Mouse (Mus musculus) brown adipose tissue, adult 24 weeks (tissue): ENCODE results near the gene Pnpla7. TPM values are rescaled to one million over a fixed set of nuclear protein-coding genes. Genes with fewer than 3 reads are reported as not detected.

Experiments used
- H3K27ac ChIP-seq: fragments of 200-500 bp; replicated peaks from 2 replicates; pipeline ENCODE4 v1.5.1; 2012; ENCODE audit warnings: low read depth, mild to moderate bottlenecking, low read length
- H3K4me1 ChIP-seq: fragments of 200-500 bp; 2 replicates; pipeline ENCODE4 v1.6.1; 2012; ENCODE audit warnings: low read length, mixed read lengths; ENCODE audit not compliant: control insufficient read depth, insufficient read depth, insufficient read length
- H3K4me3 ChIP-seq: fragments of 200-500 bp; 2 replicates; pipeline ENCODE4 v1.5.1; 2012; ENCODE audit warnings: low read depth, mild to moderate bottlenecking, low read length, moderate library complexity; ENCODE audit not compliant: insufficient read depth
- polyA plus RNA-seq: library from polyadenylated mRNA; stranded (reverse); fragments of >200 nt; gene quantifications from 2 replicates; pipeline ENCODE4 v1.2.4, GENCODE M21; 2012; ENCODE audit not compliant: missing spikeins, insufficient read depth, insufficient read length

Gene Pnpla7
- polyA plus RNA-seq, 1 experiment: 12.2 TPM

DNA sequence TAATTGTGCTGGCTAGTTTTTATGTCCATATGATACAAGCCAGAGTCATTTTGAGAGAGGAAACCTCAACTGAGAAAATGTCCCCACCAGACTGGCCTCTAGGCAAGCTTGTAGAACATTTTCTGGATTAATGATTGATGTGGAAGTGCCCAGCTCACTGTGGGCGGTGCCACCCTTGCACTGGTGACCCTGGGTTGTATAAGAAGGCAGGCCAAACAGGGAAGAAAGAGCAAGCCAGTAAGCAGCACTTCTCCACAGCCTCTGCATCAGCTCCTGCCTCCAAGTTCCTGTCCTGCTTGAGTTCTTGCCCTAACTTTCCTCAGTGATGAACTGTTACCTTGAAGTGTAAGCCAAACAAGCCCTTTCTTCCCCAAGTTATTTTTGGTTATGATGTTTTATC is 103.1 kb downstream of the Pnpla7 start:
- Histone ChIP-seq H3K27ac (no peak overlapping the region), H3K4me3 (no peak overlapping the region)

DNA sequence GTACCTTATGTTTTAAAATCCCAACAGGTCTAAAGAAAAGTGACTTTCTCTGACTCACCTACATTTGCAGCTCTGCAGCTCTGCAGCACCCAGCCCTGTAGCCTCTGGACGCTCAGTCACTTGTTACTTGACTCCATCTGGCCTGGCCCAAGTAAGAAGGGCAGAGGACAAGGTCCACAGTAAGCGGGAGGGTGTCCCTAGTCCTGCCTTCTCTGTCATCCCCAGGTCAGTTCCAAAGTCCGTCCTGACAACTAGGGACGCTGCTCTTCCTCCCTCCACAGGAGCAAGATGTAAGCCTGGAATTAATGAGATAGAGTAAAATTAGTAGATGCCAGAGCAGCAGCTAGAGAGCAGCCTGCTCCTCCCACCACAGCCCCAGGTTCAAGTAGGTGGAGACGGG is 104.2 kb downstream of the Pnpla7 start, which contains the start of gene Entpd8:
Gene Entpd8, plus strand, starts transcription at position 229 of the 400 bp plus-strand sequence.
- H3K4me3 ChIP-seq: no peak within 1 kb of the TSS
- H3K4me1 ChIP-seq: no peaks in the 10 kb centered on the region
- no peak within 1 kb of the TSS for H3K27ac ChIP-seq

More for the DNA sequence above, 103.1 kb downstream of the Pnpla7 start:
- H3K4me1 ChIP-seq: no peaks in the 10 kb centered on the region

GRCm38 (mm10) chr2:25083697-25084096 is 107.9 kb downstream of the Pnpla7 start:
- Histone ChIP-seq H3K4me3 (no peak overlapping the region), H3K4me1 (no peaks in the 10 kb centered on the region)

DNA sequence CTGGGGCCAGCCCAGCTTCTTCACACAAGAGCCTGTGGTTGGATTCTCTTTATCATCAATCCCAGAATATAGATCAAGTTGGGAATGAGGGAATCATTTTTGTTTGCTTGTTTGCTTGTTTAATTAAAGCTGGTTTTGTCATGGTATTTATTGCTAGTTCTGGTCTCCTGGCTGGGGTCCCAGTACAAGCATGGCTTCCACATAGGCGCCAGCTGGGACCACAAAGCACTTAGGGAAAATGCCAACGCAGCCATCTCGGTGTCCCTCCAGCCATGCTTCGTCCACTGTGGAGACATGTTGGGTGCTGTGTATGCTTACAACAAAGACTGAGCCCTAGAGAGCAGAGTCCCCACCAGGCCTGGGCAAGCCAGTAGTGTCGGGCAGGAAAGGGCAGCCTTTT is 109.7 kb downstream of the Pnpla7 start:
- Histone ChIP-seq H3K4me1 (no peaks in the 10 kb centered on the region), H3K27ac (no peak overlapping the region), H3K4me3 (no peak overlapping the region)

More at GRCm38 (mm10) chr2:25083697-25084096, 107.9 kb downstream of the Pnpla7 start:
- no peak overlapping the region for H3K27ac ChIP-seq

DNA sequence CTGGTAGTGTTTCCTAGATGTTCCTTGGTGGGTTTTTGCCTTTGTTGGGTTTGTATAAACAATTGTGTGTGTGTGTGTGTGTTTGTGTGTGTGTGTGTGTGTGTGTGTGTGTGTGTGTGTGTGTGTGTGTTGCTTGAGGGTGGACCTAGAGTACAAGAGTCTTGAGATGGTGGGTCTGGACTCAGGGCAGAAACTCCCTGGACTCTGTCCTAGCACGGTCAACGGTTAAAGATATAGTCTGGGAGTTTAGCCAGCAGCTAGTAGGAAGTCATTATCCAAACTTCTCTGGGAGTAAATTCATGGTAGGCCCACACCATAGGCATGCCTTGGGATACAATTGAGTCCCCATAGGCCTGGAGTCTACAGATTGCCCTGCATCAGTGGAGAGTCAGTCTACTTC is 112.0 kb downstream of the Pnpla7 start:
- Histone ChIP-seq H3K27ac (no peak overlapping the region), H3K4me3 (no peak overlapping the region), H3K4me1 (no peaks in the 10 kb centered on the region)

GRCm38 (mm10) chr2:25088636-25089035 is 112.8 kb downstream of the Pnpla7 start:
- Histone ChIP-seq H3K4me3 (no peak overlapping the region), H3K4me1 (no peaks in the 10 kb centered on the region), H3K27ac (no peak overlapping the region)

DNA sequence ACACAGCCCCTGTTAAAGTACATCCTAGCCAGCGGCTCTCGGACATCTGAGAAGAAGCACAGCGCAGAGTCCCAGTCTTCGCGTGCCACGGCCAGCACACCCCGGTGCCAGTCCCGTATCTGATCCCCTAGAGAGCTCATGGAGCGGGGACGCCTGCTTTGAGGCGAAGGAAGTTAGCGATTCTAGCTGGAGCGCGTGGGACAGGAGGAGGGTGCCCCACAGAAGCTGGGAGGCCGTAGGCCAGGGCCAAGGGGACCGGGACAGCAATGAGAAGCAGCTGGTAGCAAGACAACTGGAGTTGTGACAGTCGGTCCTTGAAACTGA is 118.9 kb downstream of the Pnpla7 start:
- Histone ChIP-seq H3K4me1 (no peaks in the 10 kb centered on the region), H3K4me3 (no peak overlapping the region), H3K27ac (no peak overlapping the region)

DNA sequence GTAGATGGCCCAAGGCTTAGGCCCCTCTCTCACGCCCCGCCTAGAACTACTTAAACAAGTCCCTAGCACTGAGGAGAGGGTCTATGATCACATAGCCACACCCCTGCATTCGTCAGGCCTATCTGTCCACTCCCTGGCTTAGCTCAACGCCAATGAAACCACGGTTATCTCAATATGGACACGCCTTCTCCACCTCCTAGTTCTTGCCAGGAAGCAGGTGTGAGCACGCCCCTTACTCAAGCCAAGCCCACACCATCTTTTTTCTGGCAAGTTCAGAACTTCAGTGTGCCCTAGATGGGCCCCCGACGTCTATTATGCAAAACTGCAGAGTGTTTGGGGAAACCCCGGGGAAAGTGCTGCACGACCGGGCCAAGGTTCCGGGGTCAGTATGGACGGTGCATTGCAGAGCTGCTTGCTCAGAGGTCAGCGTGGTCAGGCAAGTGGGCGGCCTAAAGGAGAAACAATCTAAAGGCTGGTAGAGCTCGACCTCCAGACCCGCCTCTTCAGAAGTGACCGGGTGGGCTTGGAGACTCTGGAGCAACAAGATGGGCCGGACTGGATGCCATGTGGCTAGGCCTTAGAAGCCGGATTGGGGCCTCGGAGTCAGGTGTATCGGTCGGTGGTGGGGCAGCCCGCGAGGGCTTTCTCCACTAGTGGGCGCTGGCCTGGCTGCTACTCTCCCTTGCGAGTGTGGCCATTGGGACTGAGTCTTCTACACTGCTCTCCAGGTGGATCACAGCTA is 119.4 kb downstream of the Pnpla7 start, which contains the start of gene Noxa1:
Gene Noxa1, minus strand, starts transcription at position 41 of the 742 bp plus-strand sequence.
- H3K4me3 ChIP-seq: no peak within 1 kb of the TSS
- H3K27ac ChIP-seq: no peak within 1 kb of the TSS
- H3K4me1 ChIP-seq: no peaks in the 10 kb centered on the region

DNA sequence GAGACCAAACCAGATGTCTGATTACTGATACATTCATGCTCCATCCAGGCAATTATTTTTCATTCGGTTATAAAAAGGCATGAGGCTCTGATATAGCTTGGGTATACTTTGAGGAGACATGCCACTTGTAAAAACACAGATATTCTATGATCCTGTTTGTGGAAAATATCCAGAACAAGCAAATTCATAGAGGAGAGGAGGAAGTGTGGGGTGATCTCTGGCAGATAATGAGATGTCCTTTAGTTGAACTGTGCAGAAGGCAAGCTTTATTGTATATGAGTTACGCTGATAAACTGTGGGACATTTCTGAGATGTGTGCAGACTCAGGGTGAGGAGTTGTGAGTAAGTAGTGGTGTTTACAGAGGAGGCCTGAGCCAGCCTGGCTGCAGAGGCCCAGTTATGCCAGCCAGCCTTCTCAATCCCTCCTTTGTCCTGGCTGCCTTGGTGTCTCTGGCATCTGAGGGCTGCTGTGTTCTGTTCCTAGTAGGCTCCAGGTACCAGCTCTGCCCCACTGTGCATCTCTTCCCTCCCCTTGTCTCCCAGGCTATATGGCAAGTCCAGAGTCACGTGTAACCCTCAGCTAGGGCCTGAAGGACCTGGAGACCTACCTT is 122.3 kb downstream of the Pnpla7 start:
- no peak overlapping the region for H3K27ac ChIP-seq
- H3K4me3 ChIP-seq: no peak overlapping the region
- no peaks in the 10 kb centered on the region for H3K4me1 ChIP-seq

GRCm38 (mm10) chr2:25098956-25099355 is 123.1 kb downstream of the Pnpla7 start:
- Histone ChIP-seq H3K4me1 (no peaks in the 10 kb centered on the region), H3K27ac (no peak overlapping the region), H3K4me3 (no peak overlapping the region)

DNA sequence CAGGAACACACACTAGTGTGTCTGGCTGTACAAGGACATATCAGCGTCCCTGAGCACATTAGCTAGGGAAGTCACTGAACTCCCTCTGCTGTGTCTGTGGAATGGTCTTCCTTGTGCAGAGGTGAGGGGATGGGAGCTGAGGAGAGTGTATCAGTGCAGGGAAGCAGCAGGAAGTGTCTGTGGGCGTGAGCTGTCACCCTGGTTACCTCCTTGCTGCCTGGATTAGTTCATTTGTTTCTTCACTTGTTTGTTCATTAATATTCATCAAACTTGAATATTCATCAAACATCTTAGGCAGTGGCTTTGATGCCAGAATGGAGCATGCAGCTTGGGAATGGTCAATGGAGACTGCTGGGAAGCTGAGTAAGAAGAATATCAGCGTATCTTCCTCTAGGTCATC is 123.9 kb downstream of the Pnpla7 start:
- H3K27ac ChIP-seq: no peak overlapping the region
- no peak overlapping the region for H3K4me3 ChIP-seq
- no peaks in the 10 kb centered on the region for H3K4me1 ChIP-seq

Other genes with a start within 250 kb of the Pnpla7 start
- gene Cacna1b, start 212.9 kb upstream of the Pnpla7 start, polyA plus RNA-seq: not detected in 2 replicates
- 12.2 and 15.2 TPM in 2 replicates for gene Ehmt1, start 56.4 kb upstream of the Pnpla7 start, polyA plus RNA-seq
- gene Arrdc1, start 40.8 kb upstream of the Pnpla7 start, polyA plus RNA-seq: 3.1 and 5.2 TPM in 2 replicates
- gene Zmynd19, start 26.2 kb upstream of the Pnpla7 start, polyA plus RNA-seq: 7.2 and 10.3 TPM in 2 replicates
- gene Dph7, start 13.6 kb upstream of the Pnpla7 start, polyA plus RNA-seq: 4.9 and 6.0 TPM in 2 replicates
- 115 and 150 TPM in 2 replicates for gene Mrpl41, start 935 bp upstream of the Pnpla7 start, polyA plus RNA-seq
- gene Nsmf, start 78.3 kb downstream of the Pnpla7 start, polyA plus RNA-seq: 10.6 and 15.1 TPM in 2 replicates
- gene Entpd8, start 104.3 kb downstream of the Pnpla7 start, polyA plus RNA-seq: not detected in 2 replicates
- not detected in 2 replicates for gene Noxa1, start 119.1 kb downstream of the Pnpla7 start, polyA plus RNA-seq
- gene Nrarp, start 204.7 kb downstream of the Pnpla7 start, polyA plus RNA-seq: 6.4 and 7.1 TPM in 2 replicates
- 1.8 and 6.0 TPM in 2 replicates for gene Tor4a, start 220.9 kb downstream of the Pnpla7 start, polyA plus RNA-seq
- 15.4 and 19.0 TPM in 2 replicates for gene Nelfb, start 235.5 kb downstream of the Pnpla7 start, polyA plus RNA-seq
- not detected in 2 replicates for gene Stpg3, start 238.6 kb downstream of the Pnpla7 start, polyA plus RNA-seq
- not detected in 2 replicates for gene Fam166a, start 242.7 kb downstream of the Pnpla7 start, polyA plus RNA-seq
- 193 and 284 TPM in 2 replicates for gene Tubb4b, start 248.7 kb downstream of the Pnpla7 start, polyA plus RNA-seq